Mouse (Mus musculus): ENCODE results near the gene Inhbe. TPM values are rescaled to one million over a fixed set of nuclear protein-coding genes. Genes with fewer than 3 reads are reported as not detected.

The Inhbe gene
- 0.03 TPM in 1 of 2 replicates, not detected in the other for polyA plus RNA-seq (2015; fragmentation: Nextera tagmentation; extraction: Ambion mirVana)

DNA sequence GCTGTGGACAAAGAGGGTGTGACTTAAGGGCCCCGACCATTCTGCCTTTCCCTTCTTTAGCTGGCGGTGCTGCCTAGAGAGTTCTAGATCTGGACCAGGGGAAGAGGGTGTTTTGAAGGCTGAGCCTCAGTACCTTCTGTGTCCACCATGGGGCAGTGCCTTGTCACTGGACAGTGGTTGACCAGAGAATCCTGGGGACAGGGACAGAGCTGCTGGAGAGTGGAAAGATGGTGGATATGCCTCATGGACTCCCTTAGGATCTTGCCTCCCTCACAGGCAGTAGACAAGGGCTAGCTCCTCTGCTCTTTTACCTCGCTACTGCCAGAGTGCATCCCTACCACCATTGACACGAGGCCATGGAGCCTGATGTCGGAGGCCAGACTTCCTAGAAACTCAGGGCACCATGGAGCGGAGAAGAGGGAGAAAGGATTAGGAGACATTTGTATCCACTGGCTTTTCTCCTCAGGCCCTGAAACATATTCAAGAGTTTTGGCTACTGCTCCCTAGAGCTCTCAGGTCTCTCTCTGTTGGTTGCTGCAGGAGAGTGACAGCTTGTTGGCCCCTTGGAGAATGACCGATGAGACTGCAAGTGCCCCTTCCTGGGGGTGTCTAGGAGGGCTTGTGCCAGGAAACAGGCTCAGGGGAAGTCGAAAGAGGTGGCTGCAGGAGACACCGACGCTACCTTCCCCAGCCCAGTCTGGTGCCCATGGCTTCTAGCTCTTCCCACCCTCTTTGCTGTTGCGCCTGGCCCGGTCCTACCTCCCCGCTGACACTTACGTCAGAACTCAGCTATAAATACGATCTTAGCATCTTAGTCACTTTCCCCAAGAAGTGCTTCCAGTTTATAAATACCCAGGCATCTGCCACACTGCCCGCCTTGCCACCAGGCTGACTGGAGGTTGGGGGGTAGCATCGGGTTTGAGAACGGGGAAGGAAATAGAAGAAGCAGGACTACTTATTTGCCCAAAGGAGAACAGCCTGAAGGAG is at the start of gene Inhbe:
TSS of gene Inhbe (minus strand) at position 503 of the 987 bp plus-strand sequence.
- peak within 1 kb of the TSS; percentile 19 for H3K4me2 ChIP-seq
- H3K4me1 ChIP-seq (replicated peaks): peaks cover 10% of the 10 kb centered on the region
- H3K27me3 ChIP-seq: no peaks in the 10 kb centered on the region
- no peak for ATAC-seq (replicated peaks; ENCODE audit: insufficient number of reproducible peaks, insufficient read depth, low FRiP score, low read depth)
- WGBS: 62% methylated on average over 18 of the region's 18 CpGs
- H3K9me3 ChIP-seq (replicated peaks): no peaks in the 10 kb centered on the region
- no peak within 1 kb of the TSS for H3K9ac ChIP-seq
- H3K4me3 ChIP-seq: no peak within 1 kb of the TSS
- no peaks in the 10 kb centered on the region for H3K36me3 ChIP-seq
- H3K27ac ChIP-seq: 0 out of 2 replicates have a peak within 1 kb of the TSS, but pooled peaks have one; percentile 21

DNA sequence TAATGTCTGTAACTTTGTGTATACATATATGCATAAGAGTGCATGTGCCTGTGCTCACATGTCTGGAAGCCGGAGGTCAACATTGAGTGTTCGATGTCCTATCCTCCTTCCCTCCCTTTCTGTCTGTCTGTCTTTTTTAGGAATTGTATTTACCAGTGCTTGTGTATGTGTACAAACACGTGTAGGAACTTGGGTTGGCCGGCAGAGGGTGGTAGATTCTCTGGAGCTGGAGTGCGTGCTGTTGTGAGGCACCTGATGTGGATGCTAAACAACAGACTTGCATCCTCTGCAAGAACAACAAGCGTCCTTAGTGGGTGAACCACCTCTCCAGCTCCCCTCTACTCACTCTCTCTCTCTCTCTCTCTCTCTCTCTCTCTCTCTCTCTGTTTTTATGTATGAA is 37.6 kb upstream of the Inhbe start:
- no peak for ATAC-seq (replicated peaks; ENCODE audit: insufficient number of reproducible peaks, insufficient read depth, low FRiP score, low read depth)
- Histone ChIP-seq H3K27me3 (no peaks in the 10 kb centered on the region), H3K4me1 (replicated peaks) (no peaks in the 10 kb centered on the region), H3K9me3 (replicated peaks) (no peaks in the 10 kb centered on the region), H3K4me2 (no peak overlapping the region), H3K4me3 (no peak overlapping the region), H3K9ac (no peak overlapping the region), H3K27ac (no peak overlapping the region), H3K36me3 (peaks cover 25% of the 10 kb centered on the region)
- 80% methylated on average over 6 of the region's 6 CpGs for WGBS

DNA sequence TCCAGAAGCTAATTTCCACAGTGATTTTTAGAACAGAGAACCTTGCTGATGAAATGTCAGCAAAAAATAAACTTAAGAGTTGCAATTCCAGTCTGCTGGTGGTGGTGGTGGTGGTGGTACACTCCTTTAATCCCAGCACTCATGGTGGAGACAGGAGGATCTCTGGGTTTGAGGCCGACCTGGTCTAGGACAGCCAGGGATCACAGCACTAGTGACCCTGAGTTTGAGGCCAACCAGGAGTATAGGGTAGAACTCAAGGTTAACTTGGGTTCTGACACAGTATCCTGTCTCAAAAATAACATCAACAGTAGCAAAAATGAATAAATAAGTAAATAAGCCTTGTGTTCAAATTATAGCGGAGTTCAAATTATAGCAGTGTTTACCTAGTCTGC is 27.5 kb upstream of the Inhbe start:
- ATAC-seq (replicated peaks; ENCODE audit: insufficient number of reproducible peaks, insufficient read depth, low FRiP score, low read depth): no peak
- WGBS: 46% methylated on average over 2 of the region's 2 CpGs

DNA sequence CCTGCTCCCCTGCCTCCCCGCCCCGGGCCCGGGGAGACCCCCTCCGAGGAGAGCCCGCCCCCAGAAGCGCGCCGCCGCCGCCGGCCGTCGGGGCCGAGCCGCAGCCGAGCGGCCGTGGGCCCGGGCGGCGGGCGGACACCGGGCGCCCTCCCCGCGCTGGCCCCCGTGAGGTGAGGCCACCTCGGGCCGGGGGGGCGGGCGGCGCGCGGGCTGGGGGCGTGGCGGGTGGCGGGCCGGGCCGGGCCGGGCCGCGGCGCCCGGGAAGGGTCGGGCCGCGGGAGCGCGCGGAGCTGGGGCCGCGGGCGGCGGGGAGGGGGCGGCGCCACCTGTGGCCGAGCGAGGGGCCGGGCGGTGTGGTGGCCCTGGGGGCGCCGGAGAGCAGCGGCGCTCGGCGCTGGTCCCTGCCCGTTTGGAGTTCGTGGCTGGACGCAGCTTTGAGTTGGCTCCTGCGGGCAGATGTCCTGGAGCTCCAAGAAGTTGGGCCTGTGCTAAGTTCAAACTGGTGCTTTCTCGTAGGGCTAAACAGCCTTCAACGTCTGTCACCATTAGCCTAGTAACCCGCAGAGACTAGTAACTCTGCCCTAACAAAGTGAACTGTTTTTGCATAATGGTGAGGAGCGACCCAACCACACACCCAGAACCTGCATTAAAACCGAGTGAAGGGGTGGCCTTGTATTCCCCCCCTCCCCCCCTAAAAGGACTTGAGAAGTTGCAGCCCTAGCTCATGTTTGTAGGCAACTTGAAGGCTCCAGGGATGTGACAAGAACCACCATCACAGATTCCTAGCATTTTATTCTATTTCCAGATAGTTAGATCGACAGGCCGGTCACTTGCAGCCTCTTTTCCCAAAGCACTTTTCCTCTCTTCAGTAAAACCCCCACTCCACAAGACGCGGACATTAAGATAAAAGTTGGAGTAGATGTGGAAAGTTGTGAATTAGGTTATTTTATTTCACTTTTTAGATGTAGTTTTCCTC is 26.8 kb upstream of the Inhbe start:
- Histone ChIP-seq H3K4me2 (peak overlapping the region; percentile 69), H3K27me3 (no peaks in the 10 kb centered on the region), H3K9me3 (replicated peaks) (no peaks in the 10 kb centered on the region), H3K27ac (peak overlapping the region; percentile 97), H3K9ac (peak overlapping the region; percentile 91), H3K4me1 (replicated peaks) (peaks cover 22% of the 10 kb centered on the region), H3K4me3 (peak overlapping the region; percentile 70), H3K36me3 (no peaks in the 10 kb centered on the region)
- peak; percentile 89 for ATAC-seq (replicated peaks; ENCODE audit: insufficient number of reproducible peaks, insufficient read depth, low FRiP score, low read depth)
- 1% methylated on average over 52 of the region's 79 CpGs for WGBS

More for the DNA sequence above, 27.5 kb upstream of the Inhbe start:
- Histone ChIP-seq H3K36me3 (no peaks in the 10 kb centered on the region), H3K9ac (peak overlapping the region; percentile 91), H3K27ac (peak overlapping the region; percentile 97), H3K4me1 (replicated peaks) (peaks cover 24% of the 10 kb centered on the region), H3K4me2 (peak overlapping the region; percentile 69), H3K9me3 (replicated peaks) (no peaks in the 10 kb centered on the region), H3K27me3 (no peaks in the 10 kb centered on the region), H3K4me3 (peak overlapping the region; percentile 70)

GRCm38 (mm10) chr10:127380251-127380691 is 26.1 kb upstream of the Inhbe start, which contains the start of gene R3hdm2:
Gene R3hdm2 (plus strand): TSS chr10:127380327.
- Histone ChIP-seq H3K4me1 (replicated peaks) (peaks cover 16% of the 10 kb centered on the region), H3K9ac (peak within 1 kb of the TSS; percentile 91), H3K36me3 (no peaks in the 10 kb centered on the region), H3K27me3 (no peaks in the 10 kb centered on the region), H3K9me3 (replicated peaks) (no peaks in the 10 kb centered on the region), H3K4me2 (peak within 1 kb of the TSS; percentile 69), H3K4me3 (peak within 1 kb of the TSS; percentile 70), H3K27ac (peak within 1 kb of the TSS; percentile 97)
- 0% methylated on average over 44 of the region's 53 CpGs for WGBS
- ATAC-seq (replicated peaks; ENCODE audit: insufficient number of reproducible peaks, insufficient read depth, low FRiP score, low read depth): peak; percentile 98

- Histone ChIP-seq H3K4me3 (peak overlapping the region; percentile 70), H3K36me3 (no peaks in the 10 kb centered on the region), H3K4me1 (replicated peaks) (peaks cover 15% of the 10 kb centered on the region), H3K4me2 (peak overlapping the region; percentile 69), H3K9ac (peak overlapping the region; percentile 91; the same call in 1 of the 2 replicates), H3K27me3 (no peaks in the 10 kb centered on the region), H3K9me3 (replicated peaks) (no peaks in the 10 kb centered on the region), H3K27ac (peak overlapping the region; percentile 97)
- no peak for ATAC-seq (replicated peaks; ENCODE audit: insufficient number of reproducible peaks, insufficient read depth, low FRiP score, low read depth)
- WGBS: 88% methylated on average over 8 of the region's 8 CpGs
Measured at GRCm38 (mm10) chr10:127379654-127380053, 25.4 kb upstream of the Inhbe start.

DNA sequence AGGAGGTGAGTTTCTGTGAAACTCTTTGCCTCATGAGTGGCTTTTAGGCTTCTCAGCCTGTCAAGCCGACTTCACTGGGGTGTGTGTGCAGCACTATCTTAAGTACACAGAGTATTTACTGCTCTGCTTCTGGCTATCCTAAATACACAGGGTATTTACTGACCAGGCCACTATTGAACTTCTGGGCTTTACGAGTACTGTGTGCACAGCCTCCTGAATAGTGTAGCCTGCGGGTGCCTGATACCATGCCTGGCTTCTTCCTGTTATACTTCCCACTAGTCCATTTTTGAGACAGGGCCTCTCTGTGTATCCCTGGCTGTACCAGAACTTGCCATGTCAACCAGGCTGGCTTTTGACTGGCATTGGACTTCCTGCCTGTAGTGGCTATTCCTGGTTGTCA is 23.5 kb upstream of the Inhbe start:
- WGBS: 63% methylated on average over 3 of the region's 3 CpGs
- no peak for ATAC-seq (replicated peaks; ENCODE audit: insufficient number of reproducible peaks, insufficient read depth, low FRiP score, low read depth)
- H3K27me3 ChIP-seq: no peaks in the 10 kb centered on the region

DNA sequence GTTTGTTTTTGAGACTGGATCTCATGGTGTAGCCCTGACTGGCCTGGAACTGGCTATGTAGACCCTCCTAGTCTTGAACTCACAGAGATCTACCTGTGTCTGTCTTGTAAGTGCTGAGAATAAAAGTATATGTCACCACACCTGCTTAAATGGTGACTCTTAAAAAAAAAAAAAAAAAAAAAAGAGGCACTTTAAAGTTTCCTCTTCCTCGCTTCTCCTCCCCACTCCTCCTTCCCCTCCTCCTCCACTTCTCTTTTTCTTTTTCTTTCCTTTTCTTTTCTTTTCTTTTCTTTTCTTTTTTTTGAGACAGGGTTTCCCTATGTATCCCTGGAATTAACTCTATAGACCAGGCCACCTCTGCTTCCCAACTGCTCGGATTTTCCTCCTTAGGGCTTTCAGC is 16.8 kb upstream of the Inhbe start:
- H3K4me2 ChIP-seq: no peak overlapping the region

More for the DNA sequence above, 23.5 kb upstream of the Inhbe start:
- no peaks in the 10 kb centered on the region for H3K9me3 ChIP-seq (replicated peaks)
- H3K4me2 ChIP-seq: no peak overlapping the region
- H3K9ac ChIP-seq: no peak overlapping the region
- H3K36me3 ChIP-seq: no peaks in the 10 kb centered on the region
- peaks cover 11% of the 10 kb centered on the region for H3K4me1 ChIP-seq (replicated peaks)
- no peak overlapping the region for H3K27ac ChIP-seq
- H3K4me3 ChIP-seq: no peak overlapping the region

GRCm38 (mm10) chr10:127369834-127370820 is 15.9 kb upstream of the Inhbe start, which contains the start of gene Inhbc:
Gene Inhbc (minus strand): TSS chr10:127370431.
- Histone ChIP-seq H3K27me3 (no peaks in the 10 kb centered on the region), H3K9me3 (replicated peaks) (no peaks in the 10 kb centered on the region), H3K4me2 (no peak within 1 kb of the TSS), H3K27ac (no peak within 1 kb of the TSS), H3K9ac (no peak within 1 kb of the TSS), H3K4me3 (no peak within 1 kb of the TSS), H3K4me1 (replicated peaks) (no peaks in the 10 kb centered on the region), H3K36me3 (no peaks in the 10 kb centered on the region)
- no peak for ATAC-seq (replicated peaks; ENCODE audit: insufficient number of reproducible peaks, insufficient read depth, low FRiP score, low read depth)
- 69% methylated on average over 22 of the region's 22 CpGs for WGBS

More for the DNA sequence above, 16.8 kb upstream of the Inhbe start:
- Histone ChIP-seq H3K4me1 (replicated peaks) (no peaks in the 10 kb centered on the region), H3K9ac (no peak overlapping the region), H3K27ac (no peak overlapping the region), H3K4me3 (no peak overlapping the region), H3K9me3 (replicated peaks) (no peaks in the 10 kb centered on the region), H3K27me3 (no peaks in the 10 kb centered on the region), H3K36me3 (no peaks in the 10 kb centered on the region)
- ATAC-seq (replicated peaks; ENCODE audit: insufficient number of reproducible peaks, insufficient read depth, low FRiP score, low read depth): no peak
- WGBS: 67% methylated on average over 2 of the region's 2 CpGs

- no peaks in the 10 kb centered on the region for H3K36me3 ChIP-seq
- no peak overlapping the region for H3K4me3 ChIP-seq
Measured at GRCm38 (mm10) chr10:127368273-127368672, 14.1 kb upstream of the Inhbe start.

More at GRCm38 (mm10) chr10:127368273-127368672, 14.1 kb upstream of the Inhbe start:
- no peak overlapping the region for H3K9ac ChIP-seq
- 82% methylated on average over 2 of the region's 2 CpGs for WGBS
- no peak overlapping the region for H3K27ac ChIP-seq
- no peak for ATAC-seq (replicated peaks; ENCODE audit: insufficient number of reproducible peaks, insufficient read depth, low FRiP score, low read depth)
- no peaks in the 10 kb centered on the region for H3K4me1 ChIP-seq (replicated peaks)
- no peak overlapping the region for H3K4me2 ChIP-seq
- H3K9me3 ChIP-seq (replicated peaks): no peaks in the 10 kb centered on the region
- H3K27me3 ChIP-seq: no peaks in the 10 kb centered on the region

Data from heart, embryonic 15.5 days (tissue).